Mouse (Mus musculus): ENCODE results near the gene Strip2. TPM values are rescaled to one million over a fixed set of nuclear protein-coding genes. Genes with fewer than 3 reads are reported as not detected.
A peak's percentile ranks its signal among the peaks of the same experiment; 100 is the strongest.

The Strip2 gene
- total RNA-seq, 2 experiments from 2014 or later: 10.3 to 10.9 TPM

- no peak for DNase-seq (ENCODE audit: low spot score in 2 of 2)
These were observed 8.9 kb downstream of the Strip2 start for GRCm38 (mm10) chr6:29925594-29926219.

GRCm38 (mm10) chr6:29930087-29930486 lies 13.3 kb downstream of the Strip2 start:
- no peak for DNase-seq (ENCODE audit: low spot score in 2 of 2)

GRCm38 (mm10) chr6:29930665-29931064 lies 13.9 kb downstream of the Strip2 start:
- DNase-seq (ENCODE audit: low spot score in 2 of 2): no peak

- no peak for DNase-seq (ENCODE audit: low spot score in 2 of 2)
These were observed 14.4 kb downstream of the Strip2 start for GRCm38 (mm10) chr6:29931181-29931580.

GRCm38 (mm10) chr6:29935741-29936140 lies 18.9 kb downstream of the Strip2 start:
- no peak for DNase-seq (ENCODE audit: low spot score in 2 of 2)

- DNase-seq (ENCODE audit: low spot score in 2 of 2): no peak
These were observed 23.6 kb downstream of the Strip2 start for GRCm38 (mm10) chr6:29940428-29940827.

- no peak for DNase-seq (ENCODE audit: low spot score in 2 of 2)
These were observed 24.2 kb downstream of the Strip2 start for GRCm38 (mm10) chr6:29941036-29941435.

GRCm38 (mm10) chr6:29944465-29944864 lies 27.7 kb downstream of the Strip2 start:
- DNase-seq (ENCODE audit: low spot score in 2 of 2): no peak

GRCm38 (mm10) chr6:29946568-29946967 lies 29.8 kb downstream of the Strip2 start:
- DNase-seq (ENCODE audit: low spot score in 2 of 2): no peak

- no peak for DNase-seq (ENCODE audit: low spot score in 2 of 2)
These were observed 31.0 kb downstream of the Strip2 start for GRCm38 (mm10) chr6:29947823-29948222.

- DNase-seq (ENCODE audit: low spot score in 2 of 2): no peak
These were observed 39.9 kb downstream of the Strip2 start for GRCm38 (mm10) chr6:29956749-29957148.

GRCm38 (mm10) chr6:29958669-29959068 lies 41.9 kb downstream of the Strip2 start:
- DNase-seq (ENCODE audit: low spot score in 2 of 2): no peak

- DNase-seq (ENCODE audit: low spot score in 2 of 2): no peak
These were observed 44.3 kb downstream of the Strip2 start for GRCm38 (mm10) chr6:29961081-29961480.

GRCm38 (mm10) chr6:29967917-29968316 lies 51.1 kb downstream of the Strip2 start:
- no peak for DNase-seq (ENCODE audit: low spot score in 2 of 2)

- no peak for DNase-seq (ENCODE audit: low spot score in 2 of 2)
These were observed 56.5 kb downstream of the Strip2 start for GRCm38 (mm10) chr6:29973341-29973740.

GRCm38 (mm10) chr6:29974836-29975235 lies 58.0 kb downstream of the Strip2 start:
- no peak for DNase-seq (ENCODE audit: low spot score in 2 of 2)

- DNase-seq (ENCODE audit: low spot score in 2 of 2): no peak
These were observed 63.6 kb downstream of the Strip2 start for GRCm38 (mm10) chr6:29980461-29980860.

GRCm38 (mm10) chr6:29981797-29982196 lies 65.0 kb downstream of the Strip2 start:
- no peak for DNase-seq (ENCODE audit: low spot score in 2 of 2)

- DNase-seq (ENCODE audit: low spot score in 2 of 2): peak; percentile 72 to 82
These were observed 68.3 kb downstream of the Strip2 start for GRCm38 (mm10) chr6:29985058-29985498.

- no peak for DNase-seq (ENCODE audit: low spot score in 2 of 2)
These were observed 68.7 kb downstream of the Strip2 start for GRCm38 (mm10) chr6:29985504-29985903.

- no peak for DNase-seq (ENCODE audit: low spot score in 2 of 2)
These were observed 69.2 kb downstream of the Strip2 start for GRCm38 (mm10) chr6:29985986-29986385.

GRCm38 (mm10) chr6:29987246-29987645 lies 70.4 kb downstream of the Strip2 start:
- DNase-seq (ENCODE audit: low spot score in 2 of 2): no peak

GRCm38 (mm10) chr6:29998140-29998539 lies 81.3 kb downstream of the Strip2 start:
- DNase-seq (ENCODE audit: low spot score in 2 of 2): no peak

Measured in gastrocnemius, postnatal 4 days (tissue).